Mouse (Mus musculus) lung, embryonic 15.5 days (tissue): ENCODE measurements around the gene Sec61b. TPM values are rescaled to one million over a fixed set of nuclear protein-coding genes. Genes with fewer than 3 reads are reported as not detected.

Source experiments
- polyA plus RNA-seq: library from polyadenylated mRNA; unstranded; fragments of >200 nt; fragmentation: Nextera tagmentation; extraction: Ambion mirVana; gene quantifications from 2 replicates; pipeline ENCODE4 v1.2.1, GENCODE M21; 2015

Sec61b gene
- polyA plus RNA-seq, 1 experiment from 2014 or later = 375 TPM

Other genes with a start within 250 kb of the Sec61b start
- 27.1 and 27.9 TPM in 2 replicates for gene Tgfbr1, start 121.4 kb upstream of the Sec61b start, polyA plus RNA-seq
- gene Alg2, start 325 bp upstream of the Sec61b start, polyA plus RNA-seq = 50.4 and 51.9 TPM in 2 replicates